Mouse (Mus musculus) embryonic facial prominence, embryonic 15.5 days (tissue): Measurements from ENCODE around the gene Apoc4. TPM values are rescaled to one million over a fixed set of nuclear protein-coding genes. Genes with fewer than 3 reads are reported as not detected.

ENCODE experiments used
- ATAC-seq: fragments of 200-750 bp; cut with Nextera tagmentation; 2 replicates; pipeline ENCODE4 v1.8.0; 2017; ENCODE audit warnings: low read depth, moderate TSS enrichment; ENCODE audit not compliant: insufficient number of reproducible peaks, low FRiP score, low TSS enrichment
- H3K27ac ChIP-seq: fragments of 300-500 bp; sonication (generic); replicated peaks from 2 replicates; pipeline ENCODE4 v1.5.1; 2015; ENCODE audit warnings: mild to moderate bottlenecking, inconsistent platforms
- H3K27me3 ChIP-seq: fragments of 300-500 bp; sonication (generic); 2 replicates; pipeline ENCODE4 v1.6.1; 2015; ENCODE audit warnings: inconsistent platforms
- H3K36me3 ChIP-seq: fragments of 300-500 bp; sonication (generic); 2 replicates; pipeline ENCODE4 v1.6.1; 2015; ENCODE audit warnings: mild to moderate bottlenecking, inconsistent platforms
- H3K4me1 ChIP-seq: fragments of 300-500 bp; sonication (generic); 2 replicates; pipeline ENCODE4 v1.6.1; 2015; ENCODE audit warnings: inconsistent platforms
- H3K4me2 ChIP-seq: fragments of 300-500 bp; sonication (generic); replicated peaks from 2 replicates; pipeline ENCODE4 v1.6.1; 2015; ENCODE audit warnings: mild to moderate bottlenecking, inconsistent platforms
- H3K4me3 ChIP-seq: fragments of 300-500 bp; sonication (generic); replicated peaks from 2 replicates; pipeline ENCODE4 v1.5.1; 2015; ENCODE audit warnings: mild to moderate bottlenecking, inconsistent platforms
- H3K9ac ChIP-seq: fragments of 300-500 bp; sonication (generic); 2 replicates; pipeline ENCODE4 v1.6.1; 2015; ENCODE audit warnings: inconsistent platforms
- H3K9me3 ChIP-seq: fragments of 300-500 bp; sonication (generic); replicated peaks from 2 replicates; pipeline ENCODE4 v1.6.1; 2016; ENCODE audit warnings: inconsistent platforms
- WGBS: fragments of 180-500 bp; shearing (Covaris S2); methylation state at CpG from one replicate; pipeline ENCODE4 v1.1.7; 2015; 5-methylcytosine and 5-hydroxymethylcytosine counted together
- polyA plus RNA-seq: library from polyadenylated mRNA; unstranded; fragments of >200 nt; fragmentation: Nextera tagmentation; extraction: Ambion mirVana; gene quantifications from 2 replicates; pipeline ENCODE4 v1.2.1, GENCODE M21; 2015

The Apoc4 gene
- polyA plus RNA-seq: 0.16 TPM in 1 of 2 replicates, not detected in the other

DNA sequence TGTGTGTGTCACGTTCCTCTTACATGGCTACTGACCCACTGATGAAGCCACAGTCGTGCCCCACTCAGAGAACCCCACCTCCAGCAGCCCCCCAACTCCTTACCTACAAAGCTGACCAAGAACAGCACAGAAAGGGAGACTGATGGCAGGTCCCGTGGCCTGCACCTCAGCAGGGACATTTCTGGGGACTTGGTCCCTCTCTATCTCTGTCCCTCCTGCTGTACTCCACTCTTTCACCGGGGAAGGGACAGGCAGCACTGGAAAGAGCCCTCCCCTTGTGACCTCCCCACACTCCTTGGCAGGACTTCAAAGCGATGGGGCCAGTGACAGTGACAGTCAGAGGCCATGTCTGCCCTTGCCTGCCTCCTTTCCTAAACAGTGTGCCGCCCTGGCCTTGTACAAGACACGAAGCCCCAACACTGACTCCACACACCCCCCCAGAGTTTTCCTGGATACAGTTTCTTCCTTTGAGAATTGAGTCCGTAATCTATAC lies at the start of gene Apoc4, which contains the start of gene Gm44805:
Apoc4 (minus strand) TSS at position 278 of the 493 bp plus-strand sequence.
Gm44805 (minus strand) TSS at position 222 of the 493 bp plus-strand sequence.
- WGBS: 61% methylated on average over 8 of the region's 8 CpGs
- H3K9ac ChIP-seq: no peak within 1 kb of the TSS
- H3K4me2 ChIP-seq: no peak within 1 kb of the TSS
- no peaks in the 10 kb centered on the region for H3K9me3 ChIP-seq
- H3K4me1 ChIP-seq: peaks cover 3% of the 10 kb centered on the region; the same call in 1 of the 2 replicates
- H3K27me3 ChIP-seq: no peaks in the 10 kb centered on the region
- no peak for ATAC-seq
- H3K4me3 ChIP-seq: no peak within 1 kb of the TSS
- no peaks in the 10 kb centered on the region for H3K36me3 ChIP-seq
- no peak within 1 kb of the TSS for H3K27ac ChIP-seq

- H3K36me3 ChIP-seq: peaks cover 95% of the 10 kb centered on the region
- no peaks in the 10 kb centered on the region for H3K27me3 ChIP-seq
- H3K9ac ChIP-seq: no peak overlapping the region
- H3K4me2 ChIP-seq: no peak overlapping the region
- H3K9me3 ChIP-seq: peaks cover 5% of the 10 kb centered on the region; the same call in 1 of the 2 replicates
- H3K27ac ChIP-seq: no peak overlapping the region
- 86% methylated on average over 4 of the region's 4 CpGs for WGBS
- H3K4me1 ChIP-seq: no peaks in the 10 kb centered on the region
- ATAC-seq: no peak
- H3K4me3 ChIP-seq: no peak overlapping the region
Measured at GRCm38 (mm10) chr7:19726541-19726940, 45.3 kb upstream of the Apoc4 start.

DNA sequence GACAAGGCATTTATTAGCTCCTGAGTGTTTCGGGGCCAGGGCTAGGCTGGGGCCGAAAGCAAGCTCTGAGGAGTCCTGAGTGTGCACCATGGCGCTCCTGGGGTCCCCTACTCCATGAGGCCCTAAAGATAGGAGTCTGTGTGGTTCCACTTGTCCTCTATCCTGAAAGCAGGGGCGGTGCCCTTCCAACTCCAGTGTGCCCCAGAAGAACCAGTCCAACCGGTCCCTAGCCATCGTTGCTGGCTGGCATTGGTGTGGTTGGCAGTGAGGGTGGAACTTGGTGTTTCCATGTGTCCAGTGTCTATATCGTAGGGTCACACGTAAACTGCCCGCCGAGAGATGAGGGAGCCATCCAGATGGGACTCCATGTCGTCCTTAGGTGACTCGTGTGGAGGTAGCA lies 42.9 kb upstream of the Apoc4 start:
- Histone ChIP-seq H3K9ac (no peak overlapping the region), H3K4me1 (no peaks in the 10 kb centered on the region), H3K4me2 (no peak overlapping the region), H3K27me3 (no peaks in the 10 kb centered on the region), H3K9me3 (peaks cover 13% of the 10 kb centered on the region; the same call in 1 of the 2 replicates), H3K4me3 (no peak overlapping the region), H3K27ac (no peak overlapping the region), H3K36me3 (peaks cover 91% of the 10 kb centered on the region)
- WGBS: 89% methylated on average over 12 of the region's 12 CpGs
- no peak for ATAC-seq

- Histone ChIP-seq H3K27me3 (no peaks in the 10 kb centered on the region), H3K9ac (no peak overlapping the region), H3K9me3 (peaks cover 13% of the 10 kb centered on the region; the same call in 1 of the 2 replicates), H3K27ac (no peak overlapping the region), H3K4me3 (no peak overlapping the region), H3K36me3 (peaks cover 86% of the 10 kb centered on the region), H3K4me2 (no peak overlapping the region), H3K4me1 (no peaks in the 10 kb centered on the region)
- ATAC-seq: no peak
- 81% methylated on average over 6 of the region's 6 CpGs for WGBS
Measured at GRCm38 (mm10) chr7:19722754-19723195, 41.5 kb upstream of the Apoc4 start.

DNA sequence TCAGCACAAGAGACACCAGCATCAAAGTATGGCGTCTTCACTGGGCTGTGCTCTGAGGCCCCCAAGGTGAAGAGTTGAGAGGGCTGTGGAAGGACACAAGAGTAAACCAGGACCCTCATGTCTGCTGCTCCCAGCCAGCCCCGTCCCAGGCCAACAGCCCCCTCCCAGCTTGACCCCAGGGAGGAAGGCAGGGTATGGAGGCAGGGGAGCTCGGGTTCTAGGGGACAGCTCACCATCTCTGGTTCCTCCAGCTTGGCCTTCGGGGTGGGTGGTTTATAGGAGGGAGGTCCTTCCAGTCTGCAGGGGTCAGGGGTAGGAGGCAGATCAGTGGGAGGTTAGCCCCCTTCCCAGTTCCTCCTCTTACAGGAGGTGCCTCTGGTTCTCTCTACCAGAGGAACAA lies 37.9 kb upstream of the Apoc4 start:
- no peak overlapping the region for H3K27ac ChIP-seq
- no peak overlapping the region for H3K9ac ChIP-seq
- no peaks in the 10 kb centered on the region for H3K27me3 ChIP-seq
- peaks cover 16% of the 10 kb centered on the region for H3K4me1 ChIP-seq
- H3K4me2 ChIP-seq: no peak overlapping the region
- H3K9me3 ChIP-seq: peaks cover 13% of the 10 kb centered on the region; the same call in 1 of the 2 replicates
- WGBS: 96% methylated on average over 4 of the region's 4 CpGs
- H3K4me3 ChIP-seq: no peak overlapping the region
- H3K36me3 ChIP-seq: peaks cover 58% of the 10 kb centered on the region
- no peak for ATAC-seq

DNA sequence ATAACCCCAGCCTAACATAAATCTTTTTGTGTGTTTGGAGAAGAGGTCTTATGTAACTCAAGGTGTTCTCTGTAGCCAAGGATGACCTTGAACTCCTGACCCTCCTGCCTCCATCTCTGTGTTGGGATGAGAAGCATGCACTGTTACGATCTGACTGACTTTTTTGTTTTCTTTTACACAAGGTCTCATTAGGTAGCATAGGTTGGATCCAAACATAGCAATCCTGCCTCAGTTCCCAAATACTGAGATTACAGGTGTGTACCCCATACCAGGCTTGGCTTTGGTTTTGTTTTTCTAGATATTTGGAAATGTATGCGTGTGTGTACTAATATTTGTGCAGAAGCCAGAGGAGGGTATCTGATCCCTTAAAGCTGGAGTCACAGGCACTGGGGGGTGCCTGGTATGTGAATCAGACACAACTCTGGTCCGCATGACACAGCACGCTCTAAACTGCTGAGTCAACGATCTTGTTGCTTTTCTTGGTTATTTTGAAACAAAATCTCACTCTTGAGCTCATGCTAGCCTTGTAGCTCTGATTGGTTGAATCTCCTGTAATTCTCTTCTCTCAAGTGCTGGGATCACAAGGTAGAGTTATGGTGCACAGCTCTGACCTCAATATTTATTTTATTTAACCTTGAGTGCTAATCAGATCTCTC lies 37.1 kb upstream of the Apoc4 start:
- Histone ChIP-seq H3K9ac (no peak overlapping the region), H3K4me3 (no peak overlapping the region), H3K4me1 (peaks cover 24% of the 10 kb centered on the region), H3K27ac (no peak overlapping the region), H3K9me3 (peaks cover 13% of the 10 kb centered on the region; the same call in 1 of the 2 replicates), H3K27me3 (no peaks in the 10 kb centered on the region), H3K4me2 (no peak overlapping the region), H3K36me3 (peaks cover 58% of the 10 kb centered on the region)
- 91% methylated on average over 5 of the region's 5 CpGs for WGBS
- ATAC-seq: no peak

DNA sequence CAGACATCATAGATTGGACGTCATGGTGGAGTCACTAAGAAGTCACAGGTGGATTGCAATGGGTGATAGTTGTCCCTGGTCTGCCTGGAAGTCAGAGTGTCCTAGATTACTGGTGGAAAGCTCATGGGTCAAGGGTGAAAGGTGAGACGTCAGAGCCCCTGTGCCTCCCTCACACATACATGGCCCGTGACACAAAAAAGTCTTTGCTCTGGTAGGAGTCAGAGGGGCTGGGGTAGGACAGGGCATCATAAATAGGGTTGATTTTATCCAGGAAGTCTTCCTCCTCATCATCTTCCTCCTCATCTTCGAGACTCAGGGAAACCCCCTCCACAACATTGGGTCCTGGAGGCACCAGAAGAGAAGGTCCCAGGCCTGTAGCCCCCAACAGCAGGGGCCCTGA lies 36.1 kb upstream of the Apoc4 start:
- peaks cover 13% of the 10 kb centered on the region; the same call in 1 of the 2 replicates for H3K9me3 ChIP-seq
- peaks cover 25% of the 10 kb centered on the region for H3K4me1 ChIP-seq
- no peak overlapping the region for H3K4me2 ChIP-seq
- no peak for ATAC-seq
- no peak overlapping the region for H3K4me3 ChIP-seq
- H3K27me3 ChIP-seq: no peaks in the 10 kb centered on the region
- no peak overlapping the region for H3K27ac ChIP-seq
- peaks cover 57% of the 10 kb centered on the region for H3K36me3 ChIP-seq
- 79% methylated on average over 4 of the region's 4 CpGs for WGBS
- no peak overlapping the region for H3K9ac ChIP-seq

DNA sequence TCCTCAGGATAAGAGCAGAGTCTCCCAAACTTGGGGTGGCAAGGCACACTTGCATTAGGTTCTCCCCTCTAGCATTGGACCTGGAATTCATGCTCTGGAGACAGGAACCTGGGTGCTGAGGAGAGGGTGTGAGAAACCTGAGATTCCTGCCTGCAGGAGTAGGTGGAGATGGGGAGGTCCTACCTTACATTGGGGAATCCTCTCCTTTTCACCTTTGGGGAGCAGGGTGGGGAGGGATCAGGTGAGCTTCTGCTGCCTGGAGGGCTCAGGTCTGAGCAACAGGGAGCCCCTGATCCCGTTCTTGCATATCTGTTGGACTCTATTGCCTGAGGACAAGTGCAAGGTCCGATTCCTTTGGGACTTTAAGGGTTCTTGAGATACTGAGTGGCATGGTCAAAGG lies 35.5 kb upstream of the Apoc4 start:
- H3K9ac ChIP-seq: no peak overlapping the region
- H3K27me3 ChIP-seq: no peaks in the 10 kb centered on the region
- H3K4me2 ChIP-seq: peak overlapping the region; percentile 64
- peak overlapping the region; percentile 86 for H3K27ac ChIP-seq
- no peak for ATAC-seq
- peaks cover 57% of the 10 kb centered on the region for H3K36me3 ChIP-seq
- H3K4me3 ChIP-seq: no peak overlapping the region
- 80% methylated on average over 2 of the region's 2 CpGs for WGBS
- H3K9me3 ChIP-seq: peaks cover 10% of the 10 kb centered on the region; the same call in 1 of the 2 replicates
- peaks cover 25% of the 10 kb centered on the region for H3K4me1 ChIP-seq

GRCm38 (mm10) chr7:19716055-19716682 lies 34.9 kb upstream of the Apoc4 start:
- H3K36me3 ChIP-seq: peaks cover 57% of the 10 kb centered on the region
- ATAC-seq: no peak
- H3K27ac ChIP-seq: peak overlapping the region; percentile 86
- peak overlapping the region; percentile 64 for H3K4me2 ChIP-seq
- H3K27me3 ChIP-seq: no peaks in the 10 kb centered on the region
- WGBS: 6% methylated on average over 18 of the region's 18 CpGs
- peaks cover 25% of the 10 kb centered on the region for H3K4me1 ChIP-seq
- H3K9me3 ChIP-seq: peaks cover 3% of the 10 kb centered on the region; the same call in 1 of the 2 replicates
- peak overlapping the region; percentile 100 for H3K4me3 ChIP-seq
- H3K9ac ChIP-seq: no peak overlapping the region

GRCm38 (mm10) chr7:19715239-19716054 lies 34.2 kb upstream of the Apoc4 start, which contains the start of gene Tomm40:
TSS of gene Tomm40 (minus strand) at chr7:19715438.
- Histone ChIP-seq H3K9me3 (no peaks in the 10 kb centered on the region), H3K27ac (peak within 1 kb of the TSS; percentile 86), H3K27me3 (no peaks in the 10 kb centered on the region), H3K4me1 (peaks cover 25% of the 10 kb centered on the region), H3K4me3 (peak within 1 kb of the TSS; percentile 100), H3K4me2 (peak within 1 kb of the TSS; percentile 88), H3K36me3 (peaks cover 55% of the 10 kb centered on the region), H3K9ac (peak within 1 kb of the TSS; percentile 98)
- under 1% methylated on average over 59 of the region's 59 CpGs for WGBS
- ATAC-seq: peak; percentile 99
